Mouse (Mus musculus): Measurements from ENCODE around the gene Dppa2. TPM values are rescaled to one million over a fixed set of nuclear protein-coding genes. Genes with fewer than 3 reads are reported as not detected.

Dppa2 gene
- polyA plus RNA-seq (2014; fragmentation: Nextera tagmentation; extraction: Ambion mirVana), result 0.07 TPM in 1 of 2 replicates, not detected in the other

DNA sequence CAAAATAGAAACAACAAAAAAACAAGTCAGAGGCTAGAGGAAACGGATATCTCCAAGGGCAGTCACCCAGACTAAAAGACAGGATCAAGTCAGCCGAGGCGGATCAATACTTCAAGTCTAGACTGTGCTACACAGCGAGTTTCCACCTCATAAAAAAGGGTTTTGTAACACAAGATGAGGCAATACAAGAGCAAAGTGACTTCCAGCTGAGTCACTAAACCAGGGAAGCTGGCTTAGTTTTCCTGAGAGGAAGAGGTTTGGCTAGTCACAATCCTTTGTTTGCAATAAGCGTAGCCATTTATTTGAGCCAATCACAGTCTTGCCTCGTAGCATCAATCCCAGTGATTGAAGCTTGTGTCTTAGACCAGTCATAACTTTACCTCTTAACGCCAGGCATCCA, at the start of gene Dppa2:
TSS of gene Dppa2 (plus strand) at position 400 of the 400 bp plus-strand sequence.
- H3K36me3 ChIP-seq (ENCODE audit: control insufficient read depth, insufficient read depth, low read length), result no peaks in the 10 kb centered on the region
- 74% methylated on average over 7 of the region's 7 CpGs for WGBS
- no peaks in the 10 kb centered on the region for H3K4me1 ChIP-seq (replicated peaks; ENCODE audit: control insufficient read depth, insufficient read depth, low read length)
- no peak within 1 kb of the TSS for H3K27ac ChIP-seq (ENCODE audit: low read depth)
- no peak within 1 kb of the TSS for H3K9ac ChIP-seq (ENCODE audit: low read length)
- no peaks in the 10 kb centered on the region for H3K9me3 ChIP-seq (ENCODE audit: control insufficient read depth, low read length)
- DNase-seq (ENCODE audit: low spot score), result no peak
- no peak within 1 kb of the TSS for H3K4me3 ChIP-seq (ENCODE audit: low read depth, low read length)
- ATAC-seq (replicated peaks; ENCODE audit: low FRiP score, low TSS enrichment, low read depth), result no peak
- no peaks in the 10 kb centered on the region for H3K27me3 ChIP-seq (replicated peaks; ENCODE audit: control insufficient read depth, insufficient read depth, low read length)
- no peak within 1 kb of the TSS for H3K4me2 ChIP-seq (ENCODE audit: low read length)

DNA sequence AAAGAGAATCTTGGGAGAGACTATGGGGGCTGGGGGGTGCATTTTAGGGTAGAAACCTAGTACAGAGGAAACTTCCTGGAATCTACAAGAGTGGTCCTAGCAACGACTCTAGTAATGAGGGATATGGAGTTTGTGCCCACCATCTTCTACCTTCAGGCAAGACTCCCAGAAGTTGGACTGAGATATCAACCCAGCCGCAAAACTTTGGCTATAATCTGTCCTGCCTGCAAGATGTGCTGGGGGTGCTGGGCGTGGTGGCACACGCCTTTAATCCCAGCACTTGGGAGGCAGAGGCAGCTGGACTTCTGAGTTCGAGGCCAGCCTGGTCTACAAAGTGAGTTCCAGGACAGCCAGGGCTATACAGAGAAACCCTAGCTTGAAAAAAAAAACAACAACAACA, 49.1 kb upstream of the Dppa2 start:
- DNase-seq (ENCODE audit: low spot score) (no peak), ATAC-seq (replicated peaks; ENCODE audit: low FRiP score, low TSS enrichment, low read depth) (no peak)
- H3K4me3 ChIP-seq (ENCODE audit: low read depth, low read length), result no peak overlapping the region
- H3K27ac ChIP-seq (ENCODE audit: low read depth), result no peak overlapping the region
- H3K4me1 ChIP-seq (replicated peaks; ENCODE audit: control insufficient read depth, insufficient read depth, low read length), result no peaks in the 10 kb centered on the region
- H3K36me3 ChIP-seq (ENCODE audit: control insufficient read depth, insufficient read depth, low read length), result no peaks in the 10 kb centered on the region
- H3K9me3 ChIP-seq (ENCODE audit: control insufficient read depth, low read length), result no peaks in the 10 kb centered on the region
- H3K9ac ChIP-seq (ENCODE audit: low read length), result no peak overlapping the region
- H3K27me3 ChIP-seq (replicated peaks; ENCODE audit: control insufficient read depth, insufficient read depth, low read length), result no peaks in the 10 kb centered on the region
- WGBS, result 96% methylated on average over 5 of the region's 5 CpGs
- no peak overlapping the region for H3K4me2 ChIP-seq (ENCODE audit: low read length)

DNA sequence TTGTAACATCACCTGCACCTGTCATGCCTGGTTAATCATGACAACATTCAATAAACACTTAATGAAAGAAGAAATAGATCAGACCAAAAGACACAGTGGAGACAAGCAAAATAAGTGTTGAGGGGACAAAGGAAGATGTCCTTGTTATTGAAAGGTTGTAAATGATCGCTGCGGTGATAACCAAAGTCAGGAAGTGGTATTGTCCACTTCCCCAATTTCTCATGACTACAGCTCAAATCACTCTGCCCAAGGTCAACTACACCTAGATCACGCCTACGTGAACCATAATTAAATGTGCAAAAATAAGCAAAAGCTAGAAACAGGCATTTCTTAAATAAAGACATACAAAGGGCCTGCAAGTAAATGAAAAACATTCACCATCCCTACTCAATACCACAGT, 44.2 kb upstream of the Dppa2 start:
- H3K9ac ChIP-seq (ENCODE audit: low read length), result no peak overlapping the region
- ATAC-seq (replicated peaks; ENCODE audit: low FRiP score, low TSS enrichment, low read depth), result no peak
- H3K36me3 ChIP-seq (ENCODE audit: control insufficient read depth, insufficient read depth, low read length), result no peaks in the 10 kb centered on the region
- H3K4me3 ChIP-seq (ENCODE audit: low read depth, low read length), result no peak overlapping the region
- DNase-seq (ENCODE audit: low spot score), result no peak
- no peaks in the 10 kb centered on the region for H3K27me3 ChIP-seq (replicated peaks; ENCODE audit: control insufficient read depth, insufficient read depth, low read length)
- H3K4me1 ChIP-seq (replicated peaks; ENCODE audit: control insufficient read depth, insufficient read depth, low read length), result no peaks in the 10 kb centered on the region
- no peak overlapping the region for H3K27ac ChIP-seq (ENCODE audit: low read depth)
- H3K9me3 ChIP-seq (ENCODE audit: control insufficient read depth, low read length), result no peaks in the 10 kb centered on the region
- no peak overlapping the region for H3K4me2 ChIP-seq (ENCODE audit: low read length)
- WGBS, result 88% methylated on average over 4 of the region's 4 CpGs

DNA sequence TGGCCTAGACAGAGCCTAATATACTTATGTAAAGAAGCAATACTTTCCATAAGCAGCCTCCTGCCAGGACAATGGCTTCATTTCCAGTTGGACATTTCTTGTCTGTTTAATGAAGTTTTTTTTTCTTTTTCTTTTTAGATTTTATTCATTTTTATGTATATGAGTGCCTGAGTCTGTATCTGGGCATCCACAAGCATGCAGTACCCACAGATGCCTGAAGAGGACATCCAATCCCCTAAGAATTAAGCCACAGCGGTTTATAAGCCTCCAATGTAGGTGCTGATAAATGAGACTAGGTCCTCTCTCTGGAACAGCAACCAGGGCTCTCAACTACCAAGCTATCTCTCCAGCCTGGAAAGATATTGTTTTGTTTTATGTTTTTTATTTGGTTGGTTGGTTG, 40.8 kb upstream of the Dppa2 start:
- WGBS, result 69% methylated on average over 1 of the region's 1 CpGs
- no peak for ATAC-seq (replicated peaks; ENCODE audit: low FRiP score, low TSS enrichment, low read depth)
- no peak for DNase-seq (ENCODE audit: low spot score)

DNA sequence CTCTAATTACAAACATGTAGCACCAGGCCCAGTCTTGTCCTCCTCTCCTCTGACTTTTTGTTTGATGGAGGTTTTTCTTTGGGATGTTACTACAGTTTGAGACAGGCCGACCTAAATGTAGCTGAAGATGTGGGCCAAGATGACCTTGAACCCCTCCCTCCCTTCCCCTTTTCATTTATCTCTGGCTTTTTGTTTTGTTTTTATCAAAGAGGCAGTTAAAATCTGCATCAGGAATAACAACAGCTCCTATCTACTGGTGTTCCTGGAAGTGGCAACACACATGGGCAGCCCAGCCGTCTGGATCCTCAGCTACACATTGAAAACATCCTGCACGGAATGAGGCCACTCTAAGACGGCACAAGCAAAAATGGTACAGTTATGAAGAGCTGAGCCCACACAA, 37.9 kb upstream of the Dppa2 start:
- Histone ChIP-seq H3K9me3 (ENCODE audit: control insufficient read depth, low read length) (no peaks in the 10 kb centered on the region), H3K27ac (ENCODE audit: low read depth) (no peak overlapping the region), H3K4me2 (ENCODE audit: low read length) (no peak overlapping the region), H3K4me3 (ENCODE audit: low read depth, low read length) (no peak overlapping the region), H3K4me1 (replicated peaks; ENCODE audit: control insufficient read depth, insufficient read depth, low read length) (no peaks in the 10 kb centered on the region), H3K36me3 (ENCODE audit: control insufficient read depth, insufficient read depth, low read length) (no peaks in the 10 kb centered on the region), H3K9ac (ENCODE audit: low read length) (no peak overlapping the region), H3K27me3 (replicated peaks; ENCODE audit: control insufficient read depth, insufficient read depth, low read length) (no peaks in the 10 kb centered on the region)
- ATAC-seq (replicated peaks; ENCODE audit: low FRiP score, low TSS enrichment, low read depth) (no peak), DNase-seq (ENCODE audit: low spot score) (no peak)
- WGBS, result 85% methylated on average over 4 of the region's 4 CpGs

More for the DNA sequence above, 40.8 kb upstream of the Dppa2 start:
- Histone ChIP-seq H3K36me3 (ENCODE audit: control insufficient read depth, insufficient read depth, low read length) (no peaks in the 10 kb centered on the region), H3K4me3 (ENCODE audit: low read depth, low read length) (no peak overlapping the region), H3K27ac (ENCODE audit: low read depth) (no peak overlapping the region), H3K27me3 (replicated peaks; ENCODE audit: control insufficient read depth, insufficient read depth, low read length) (no peaks in the 10 kb centered on the region), H3K9ac (ENCODE audit: low read length) (no peak overlapping the region), H3K9me3 (ENCODE audit: control insufficient read depth, low read length) (no peaks in the 10 kb centered on the region), H3K4me2 (ENCODE audit: low read length) (no peak overlapping the region), H3K4me1 (replicated peaks; ENCODE audit: control insufficient read depth, insufficient read depth, low read length) (no peaks in the 10 kb centered on the region)

DNA sequence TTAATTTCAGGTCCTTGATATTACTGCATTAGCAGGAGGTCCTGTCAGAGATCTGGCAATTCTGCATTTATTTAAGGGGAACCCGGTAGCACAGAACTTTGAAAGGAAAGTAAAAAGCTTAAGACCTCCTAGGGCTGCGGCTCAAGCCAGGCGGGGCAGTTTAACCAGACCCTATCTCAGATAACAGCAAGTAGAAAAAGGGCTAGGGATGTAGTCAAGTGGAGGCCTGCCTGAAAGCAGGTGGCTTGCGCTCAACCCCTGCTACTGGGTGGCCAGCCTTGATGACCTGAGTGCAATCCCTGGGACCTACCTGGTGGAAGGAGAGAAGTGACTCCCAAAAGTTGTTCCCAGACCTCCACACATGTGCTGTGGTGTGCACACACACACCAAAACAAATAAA, 26.8 kb upstream of the Dppa2 start:
- no peak overlapping the region for H3K4me3 ChIP-seq (ENCODE audit: low read depth, low read length)
- H3K27ac ChIP-seq (ENCODE audit: low read depth), result no peak overlapping the region
- H3K9ac ChIP-seq (ENCODE audit: low read length), result no peak overlapping the region
- 78% methylated on average over 4 of the region's 4 CpGs for WGBS
- H3K36me3 ChIP-seq (ENCODE audit: control insufficient read depth, insufficient read depth, low read length), result no peaks in the 10 kb centered on the region
- no peak overlapping the region for H3K4me2 ChIP-seq (ENCODE audit: low read length)
- H3K9me3 ChIP-seq (ENCODE audit: control insufficient read depth, low read length), result no peaks in the 10 kb centered on the region
- no peaks in the 10 kb centered on the region for H3K27me3 ChIP-seq (replicated peaks; ENCODE audit: control insufficient read depth, insufficient read depth, low read length)
- no peak for ATAC-seq (replicated peaks; ENCODE audit: low FRiP score, low TSS enrichment, low read depth)
- H3K4me1 ChIP-seq (replicated peaks; ENCODE audit: control insufficient read depth, insufficient read depth, low read length), result no peaks in the 10 kb centered on the region
- DNase-seq (ENCODE audit: low spot score), result no peak

DNA sequence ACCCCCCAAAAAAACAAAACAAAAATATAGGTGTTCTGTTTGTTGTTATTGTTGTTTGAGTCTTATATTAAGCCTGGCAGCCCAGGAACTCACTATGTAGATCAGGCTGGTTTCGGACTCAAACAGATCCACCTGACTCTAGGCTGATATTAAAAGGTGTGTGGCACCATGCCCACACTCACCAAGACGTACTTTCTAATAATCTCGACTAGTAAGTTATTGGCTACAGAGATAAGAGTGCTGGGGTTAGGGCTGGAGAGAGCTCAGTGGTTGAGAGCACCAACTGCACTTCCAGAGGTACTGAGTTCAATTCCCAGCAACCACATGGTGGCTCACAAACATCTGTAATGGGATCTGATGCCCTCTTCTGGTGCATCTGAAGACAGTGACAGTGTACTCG, 22.8 kb upstream of the Dppa2 start:
- DNase-seq (ENCODE audit: low spot score), result no peak
- Histone ChIP-seq H3K4me3 (ENCODE audit: low read depth, low read length) (no peak overlapping the region), H3K4me1 (replicated peaks; ENCODE audit: control insufficient read depth, insufficient read depth, low read length) (no peaks in the 10 kb centered on the region), H3K36me3 (ENCODE audit: control insufficient read depth, insufficient read depth, low read length) (no peaks in the 10 kb centered on the region), H3K9ac (ENCODE audit: low read length) (no peak overlapping the region), H3K27ac (ENCODE audit: low read depth) (no peak overlapping the region), H3K27me3 (replicated peaks; ENCODE audit: control insufficient read depth, insufficient read depth, low read length) (no peaks in the 10 kb centered on the region), H3K4me2 (ENCODE audit: low read length) (no peak overlapping the region), H3K9me3 (ENCODE audit: control insufficient read depth, low read length) (no peaks in the 10 kb centered on the region)
- no peak for ATAC-seq (replicated peaks; ENCODE audit: low FRiP score, low TSS enrichment, low read depth)
- 89% methylated on average over 4 of the region's 4 CpGs for WGBS

DNA sequence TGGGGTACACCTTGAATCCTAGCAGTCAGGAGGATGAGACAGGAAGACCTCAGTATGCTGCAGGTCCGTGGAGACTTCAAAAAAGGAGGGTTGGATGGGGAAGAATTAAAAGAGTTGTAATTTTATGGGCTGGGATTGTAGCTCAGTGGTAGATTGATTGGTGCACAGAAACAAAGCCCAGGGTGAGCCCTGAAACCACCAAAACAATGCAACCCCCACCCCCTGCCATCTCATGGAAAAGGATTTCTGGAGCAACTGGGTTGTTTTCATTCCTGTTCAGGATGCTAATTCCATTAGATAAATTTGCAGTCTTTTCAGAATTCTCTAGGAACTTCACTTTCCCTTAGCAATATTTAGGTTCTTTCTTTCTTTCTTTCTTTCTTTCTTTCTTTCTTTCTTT, 20.9 kb upstream of the Dppa2 start:
- Histone ChIP-seq H3K9me3 (ENCODE audit: control insufficient read depth, low read length) (no peaks in the 10 kb centered on the region), H3K36me3 (ENCODE audit: control insufficient read depth, insufficient read depth, low read length) (no peaks in the 10 kb centered on the region), H3K4me2 (ENCODE audit: low read length) (no peak overlapping the region), H3K9ac (ENCODE audit: low read length) (no peak overlapping the region), H3K4me3 (ENCODE audit: low read depth, low read length) (no peak overlapping the region), H3K27ac (ENCODE audit: low read depth) (no peak overlapping the region), H3K4me1 (replicated peaks; ENCODE audit: control insufficient read depth, insufficient read depth, low read length) (no peaks in the 10 kb centered on the region), H3K27me3 (replicated peaks; ENCODE audit: control insufficient read depth, insufficient read depth, low read length) (no peaks in the 10 kb centered on the region)
- no peak for DNase-seq (ENCODE audit: low spot score)
- 78% methylated on average over 1 of the region's 1 CpGs for WGBS
- no peak for ATAC-seq (replicated peaks; ENCODE audit: low FRiP score, low TSS enrichment, low read depth)

DNA sequence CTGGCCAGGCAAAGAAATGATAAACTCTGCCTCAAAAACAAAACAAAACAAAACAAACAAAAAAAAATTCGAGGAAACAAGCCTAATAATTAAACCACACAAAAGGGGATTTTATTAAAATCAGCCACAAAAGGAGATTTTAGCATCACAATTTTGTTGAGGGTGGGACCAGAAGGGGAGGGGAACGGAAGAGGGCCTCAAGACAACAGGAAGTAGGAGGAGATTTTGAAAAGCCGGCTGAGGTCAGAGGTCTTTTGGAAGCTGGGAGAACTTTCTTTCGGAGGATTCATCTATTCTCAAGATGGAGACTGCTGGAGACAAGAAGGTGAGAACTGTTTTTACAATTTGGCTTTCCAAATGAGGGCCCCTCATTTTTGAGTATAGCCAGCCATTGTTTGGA, 20.2 kb upstream of the Dppa2 start, which contains the start of gene Dppa4:
TSS of gene Dppa4 (plus strand) at position 217 of the 400 bp plus-strand sequence.
- no peak for ATAC-seq (replicated peaks; ENCODE audit: low FRiP score, low TSS enrichment, low read depth)
- 80% methylated on average over 4 of the region's 4 CpGs for WGBS

More for the DNA sequence above, 20.2 kb upstream of the Dppa2 start, which contains the start of gene Dppa4:
- DNase-seq (ENCODE audit: low spot score), result no peak
- H3K4me1 ChIP-seq (replicated peaks; ENCODE audit: control insufficient read depth, insufficient read depth, low read length), result no peaks in the 10 kb centered on the region
- H3K9me3 ChIP-seq (ENCODE audit: control insufficient read depth, low read length), result no peaks in the 10 kb centered on the region
- no peak within 1 kb of the TSS for H3K9ac ChIP-seq (ENCODE audit: low read length)
- H3K27me3 ChIP-seq (replicated peaks; ENCODE audit: control insufficient read depth, insufficient read depth, low read length), result no peaks in the 10 kb centered on the region
- H3K36me3 ChIP-seq (ENCODE audit: control insufficient read depth, insufficient read depth, low read length), result no peaks in the 10 kb centered on the region
- no peak within 1 kb of the TSS for H3K27ac ChIP-seq (ENCODE audit: low read depth)
- no peak within 1 kb of the TSS for H3K4me3 ChIP-seq (ENCODE audit: low read depth, low read length)
- H3K4me2 ChIP-seq (ENCODE audit: low read length), result no peak within 1 kb of the TSS

All from intestine, embryonic 14.5 days (tissue).